Mouse (Mus musculus): ENCODE measurements around the gene Ywhae. TPM values are rescaled to one million over a fixed set of nuclear protein-coding genes. Genes with fewer than 3 reads are reported as not detected.

Gene Ywhae
- polyA plus RNA-seq, 1 experiment from 2014 or later = 365 TPM

GRCm38 (mm10) chr11:75744761-75745160 lies 12.1 kb downstream of the Ywhae start:
- H3K4me2 ChIP-seq (replicated peaks; ENCODE audit: low read depth) = no peak overlapping the region
- no peaks in the 10 kb centered on the region for H3K27me3 ChIP-seq (replicated peaks; ENCODE audit: control insufficient read depth, insufficient read depth, low read length)
- H3K9ac ChIP-seq (ENCODE audit: low read depth, low read length) = no peak overlapping the region
- H3K9me3 ChIP-seq (ENCODE audit: control insufficient read depth) = no peaks in the 10 kb centered on the region
- no peak overlapping the region for H3K4me3 ChIP-seq (ENCODE audit: low read depth, low read length)
- TF ChIP-seq CTCF (IDR thresholded peaks at IDR 0.05; ENCODE audit: low read depth) = no peak
- no peak overlapping the region for H3K27ac ChIP-seq (ENCODE audit: low read depth, low read length)
- H3K4me1 ChIP-seq (replicated peaks; ENCODE audit: control insufficient read depth, insufficient read depth, low read length) = peaks cover 14% of the 10 kb centered on the region
- ATAC-seq = no peak
- 88% methylated on average over 3 of the region's 3 CpGs for WGBS
- H3K36me3 ChIP-seq (ENCODE audit: control insufficient read depth, insufficient read depth) = no peaks in the 10 kb centered on the region

- 0 out of 2 replicates have a peak, but pooled peaks cover 3% of the 10 kb centered on the region for H3K4me1 ChIP-seq (replicated peaks; ENCODE audit: control insufficient read depth, insufficient read depth, low read length)
- no peaks in the 10 kb centered on the region for H3K27me3 ChIP-seq (replicated peaks; ENCODE audit: control insufficient read depth, insufficient read depth, low read length)
- H3K27ac ChIP-seq (ENCODE audit: low read depth, low read length) = no peak overlapping the region
- H3K36me3 ChIP-seq (ENCODE audit: control insufficient read depth, insufficient read depth) = peaks cover 2% of the 10 kb centered on the region; the same call in 1 of the 2 replicates
- WGBS = 39% methylated on average over 1 of the region's 1 CpGs
- H3K9ac ChIP-seq (ENCODE audit: low read depth, low read length) = no peak overlapping the region
- H3K9me3 ChIP-seq (ENCODE audit: control insufficient read depth) = no peaks in the 10 kb centered on the region
- no peak for ATAC-seq
- H3K4me2 ChIP-seq (replicated peaks; ENCODE audit: low read depth) = no peak overlapping the region
- no peak overlapping the region for H3K4me3 ChIP-seq (ENCODE audit: low read depth, low read length)
- TF ChIP-seq CTCF (IDR thresholded peaks at IDR 0.05; ENCODE audit: low read depth) = 0 out of 2 replicates have a peak, but pooled peaks have one; percentile 25
Observed at GRCm38 (mm10) chr11:75750537-75750936, 17.9 kb downstream of the Ywhae start.

DNA sequence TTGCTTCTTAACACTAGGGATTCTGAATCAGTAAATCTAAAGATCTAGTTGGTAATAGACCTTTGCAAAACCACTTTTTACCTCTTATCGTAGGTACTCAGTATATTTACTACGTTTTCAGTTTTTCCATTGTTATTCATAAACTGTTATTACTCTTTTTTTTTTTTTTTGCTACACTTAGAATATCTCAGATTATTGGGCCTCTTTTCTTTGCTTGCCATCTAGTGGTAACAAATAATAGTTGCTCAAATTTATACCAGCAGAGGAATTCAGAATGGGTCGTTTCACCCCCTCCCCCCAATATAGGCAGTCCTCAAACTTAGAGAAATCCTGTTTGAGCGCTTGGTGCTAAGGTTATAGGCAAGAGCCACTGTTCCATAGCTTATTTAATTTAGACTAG lies 18.4 kb downstream of the Ywhae start:
- Histone ChIP-seq H3K27me3 (replicated peaks; ENCODE audit: control insufficient read depth, insufficient read depth, low read length) (no peaks in the 10 kb centered on the region), H3K27ac (ENCODE audit: low read depth, low read length) (no peak overlapping the region), H3K4me3 (ENCODE audit: low read depth, low read length) (no peak overlapping the region), H3K4me1 (replicated peaks; ENCODE audit: control insufficient read depth, insufficient read depth, low read length) (0 out of 2 replicates have a peak, but pooled peaks cover 3% of the 10 kb centered on the region), H3K9me3 (ENCODE audit: control insufficient read depth) (no peaks in the 10 kb centered on the region), H3K9ac (ENCODE audit: low read depth, low read length) (no peak overlapping the region), H3K36me3 (ENCODE audit: control insufficient read depth, insufficient read depth) (peaks cover 8% of the 10 kb centered on the region; the same call in 1 of the 2 replicates), H3K4me2 (replicated peaks; ENCODE audit: low read depth) (no peak overlapping the region)
- ATAC-seq = no peak
- 66% methylated on average over 4 of the region's 4 CpGs for WGBS
- TF ChIP-seq CTCF (IDR thresholded peaks at IDR 0.05; ENCODE audit: low read depth) = peak; percentile 51

DNA sequence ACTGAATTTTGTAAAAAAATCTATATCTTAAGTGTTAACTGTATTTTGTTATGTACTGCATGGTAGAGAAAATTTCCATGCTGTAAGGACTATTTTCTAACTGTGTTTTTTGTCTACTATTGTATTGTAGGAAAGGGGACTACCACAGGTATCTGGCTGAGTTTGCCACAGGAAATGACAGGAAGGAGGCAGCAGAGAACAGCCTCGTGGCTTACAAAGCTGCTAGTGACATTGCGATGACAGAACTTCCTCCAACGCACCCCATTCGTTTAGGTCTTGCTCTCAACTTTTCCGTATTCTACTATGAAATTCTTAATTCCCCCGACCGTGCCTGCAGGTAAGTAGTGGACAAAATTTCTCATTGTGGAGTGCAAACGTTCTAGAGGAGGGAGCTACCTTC lies 24.0 kb downstream of the Ywhae start:
- 81% methylated on average over 8 of the region's 8 CpGs for WGBS
- TF ChIP-seq CTCF (IDR thresholded peaks at IDR 0.05; ENCODE audit: low read depth) = peak; percentile 10; the same call in 1 of the 2 replicates
- Histone ChIP-seq H3K36me3 (ENCODE audit: control insufficient read depth, insufficient read depth) (peaks cover 44% of the 10 kb centered on the region), H3K4me1 (replicated peaks; ENCODE audit: control insufficient read depth, insufficient read depth, low read length) (no peaks in the 10 kb centered on the region), H3K4me3 (ENCODE audit: low read depth, low read length) (no peak overlapping the region), H3K4me2 (replicated peaks; ENCODE audit: low read depth) (no peak overlapping the region), H3K9ac (ENCODE audit: low read depth, low read length) (no peak overlapping the region), H3K27ac (ENCODE audit: low read depth, low read length) (no peak overlapping the region), H3K9me3 (ENCODE audit: control insufficient read depth) (no peaks in the 10 kb centered on the region), H3K27me3 (replicated peaks; ENCODE audit: control insufficient read depth, insufficient read depth, low read length) (no peaks in the 10 kb centered on the region)
- no peak for ATAC-seq

DNA sequence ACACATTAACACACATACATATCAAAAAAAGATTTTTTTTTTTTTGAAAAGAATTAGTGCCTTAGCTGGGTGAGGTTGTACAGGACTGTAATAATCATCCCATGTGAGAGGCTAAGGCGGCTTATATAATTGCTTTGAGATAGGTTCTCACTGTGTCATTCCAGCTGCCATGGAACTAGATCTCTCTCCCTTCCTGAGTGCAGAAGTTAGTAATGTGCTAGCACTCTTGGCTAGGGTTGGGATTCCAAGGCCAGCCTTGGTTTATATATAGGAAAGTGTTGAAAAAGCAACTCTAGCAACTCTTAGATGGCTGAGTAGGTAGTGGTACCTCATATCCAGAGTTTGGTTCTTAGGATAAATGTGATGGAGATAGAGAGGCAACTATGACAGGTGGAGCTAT lies 25.9 kb downstream of the Ywhae start:
- no peak overlapping the region for H3K9ac ChIP-seq (ENCODE audit: low read depth, low read length)
- ATAC-seq = no peak
- no peaks in the 10 kb centered on the region for H3K4me1 ChIP-seq (replicated peaks; ENCODE audit: control insufficient read depth, insufficient read depth, low read length)
- H3K4me2 ChIP-seq (replicated peaks; ENCODE audit: low read depth) = no peak overlapping the region
- no peak overlapping the region for H3K4me3 ChIP-seq (ENCODE audit: low read depth, low read length)
- WGBS = 86% methylated on average over 1 of the region's 1 CpGs
- no peaks in the 10 kb centered on the region for H3K9me3 ChIP-seq (ENCODE audit: control insufficient read depth)
- H3K27ac ChIP-seq (ENCODE audit: low read depth, low read length) = no peak overlapping the region
- no peaks in the 10 kb centered on the region for H3K27me3 ChIP-seq (replicated peaks; ENCODE audit: control insufficient read depth, insufficient read depth, low read length)
- peaks cover 56% of the 10 kb centered on the region for H3K36me3 ChIP-seq (ENCODE audit: control insufficient read depth, insufficient read depth)
- TF ChIP-seq CTCF (IDR thresholded peaks at IDR 0.05; ENCODE audit: low read depth) = no peak

DNA sequence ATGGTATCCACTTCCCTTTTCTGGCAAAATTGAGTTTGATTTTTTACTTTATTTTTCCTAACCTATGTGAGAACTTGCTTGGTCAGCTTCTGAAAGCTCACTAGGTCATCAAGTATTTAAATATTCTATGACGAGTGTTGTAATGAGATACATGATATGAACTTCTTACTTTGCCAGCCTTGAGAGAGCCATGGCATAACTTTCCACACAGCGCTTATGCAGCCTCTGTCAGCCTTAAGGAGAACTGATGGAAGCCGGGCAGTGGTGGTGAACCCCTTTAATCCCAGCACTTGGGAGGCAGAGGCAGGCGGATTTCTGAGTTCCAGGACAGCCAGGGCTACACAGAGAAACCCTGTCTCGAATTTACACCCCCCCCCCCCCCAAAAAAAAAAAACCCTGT lies 28.1 kb downstream of the Ywhae start:
- 90% methylated on average over 5 of the region's 5 CpGs for WGBS
- Histone ChIP-seq H3K4me1 (replicated peaks; ENCODE audit: control insufficient read depth, insufficient read depth, low read length) (no peaks in the 10 kb centered on the region), H3K4me2 (replicated peaks; ENCODE audit: low read depth) (no peak overlapping the region), H3K4me3 (ENCODE audit: low read depth, low read length) (no peak overlapping the region), H3K36me3 (ENCODE audit: control insufficient read depth, insufficient read depth) (peaks cover 71% of the 10 kb centered on the region), H3K27ac (ENCODE audit: low read depth, low read length) (no peak overlapping the region), H3K27me3 (replicated peaks; ENCODE audit: control insufficient read depth, insufficient read depth, low read length) (no peaks in the 10 kb centered on the region), H3K9ac (ENCODE audit: low read depth, low read length) (no peak overlapping the region), H3K9me3 (ENCODE audit: control insufficient read depth) (no peaks in the 10 kb centered on the region)
- no peak for ATAC-seq
- TF ChIP-seq CTCF (IDR thresholded peaks at IDR 0.05; ENCODE audit: low read depth) = no peak

DNA sequence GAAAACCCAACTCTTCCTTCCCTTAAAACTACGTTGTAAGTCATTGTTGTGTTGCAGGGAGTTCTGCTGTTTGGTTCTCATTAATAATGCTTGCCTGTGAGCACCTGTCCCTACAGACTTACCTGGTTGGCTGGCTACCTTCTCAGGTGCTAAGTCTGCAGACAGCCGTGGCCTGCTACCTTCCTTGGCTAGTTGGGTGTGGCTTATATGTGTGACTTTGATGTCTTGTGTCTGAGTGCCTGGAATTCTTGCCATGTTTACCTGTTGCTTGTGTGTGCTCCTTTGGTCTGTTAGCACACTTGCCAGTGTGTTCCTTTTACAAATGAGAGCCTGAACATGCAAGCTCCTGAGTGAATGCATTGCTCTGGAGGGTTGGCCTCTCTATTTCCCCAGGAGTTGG lies 30.0 kb downstream of the Ywhae start:
- H3K4me3 ChIP-seq (ENCODE audit: low read depth, low read length) = no peak overlapping the region
- no peak for ATAC-seq
- no peaks in the 10 kb centered on the region for H3K9me3 ChIP-seq (ENCODE audit: control insufficient read depth)
- peaks cover 72% of the 10 kb centered on the region for H3K36me3 ChIP-seq (ENCODE audit: control insufficient read depth, insufficient read depth)
- H3K27ac ChIP-seq (ENCODE audit: low read depth, low read length) = no peak overlapping the region
- no peak overlapping the region for H3K9ac ChIP-seq (ENCODE audit: low read depth, low read length)
- H3K27me3 ChIP-seq (replicated peaks; ENCODE audit: control insufficient read depth, insufficient read depth, low read length) = no peaks in the 10 kb centered on the region
- H3K4me1 ChIP-seq (replicated peaks; ENCODE audit: control insufficient read depth, insufficient read depth, low read length) = no peaks in the 10 kb centered on the region
- TF ChIP-seq CTCF (IDR thresholded peaks at IDR 0.05; ENCODE audit: low read depth) = no peak
- no peak overlapping the region for H3K4me2 ChIP-seq (replicated peaks; ENCODE audit: low read depth)
- 50% methylated on average over 2 of the region's 2 CpGs for WGBS

Measured in intestine, postnatal 0 days (tissue).